Mouse (Mus musculus): ENCODE results near the gene Rhobtb1. TPM values are rescaled to one million over a fixed set of nuclear protein-coding genes. Genes with fewer than 3 reads are reported as not detected.

Gene Rhobtb1
- total RNA-seq, 2 experiments from 2014 or later = 6.3 to 8.3 TPM

Other genes starting within 250 kb of the Rhobtb1 start
- 1 to 10 TPM; 1.9 to 3.0 TPM for gene A930033H14Rik, start 61.7 kb downstream of the Rhobtb1 start, total RNA-seq (2021)
- gene Cdk1, start 201.5 kb downstream of the Rhobtb1 start, total RNA-seq (2021) = not detected
- 100 to 1,000 TPM; 407 to 424 TPM for gene Ank3, start 247.3 kb downstream of the Rhobtb1 start, total RNA-seq (2021)